Mouse (Mus musculus) intestine, postnatal 0 days (tissue): ENCODE data around the gene Sh3bp1. TPM values are rescaled to one million over a fixed set of nuclear protein-coding genes. Genes with fewer than 3 reads are reported as not detected.

Source experiments
- ATAC-seq: fragments of 200-750 bp; cut with Nextera tagmentation; 2 replicates; pipeline ENCODE4 v1.8.0; 2017; ENCODE audit warnings: mild to moderate bottlenecking, moderate TSS enrichment, moderate library complexity
- H3K27ac ChIP-seq: fragments of 300-500 bp; sonication (generic); 2 replicates; pipeline ENCODE4 v1.5.1; 2014; ENCODE audit warnings: mild to moderate bottlenecking, low read depth, low read length, moderate library complexity
- H3K27me3 ChIP-seq: fragments of 300-500 bp; sonication (generic); replicated peaks from 2 replicates; pipeline ENCODE4 v1.6.1; 2014; ENCODE audit warnings: low read length, mixed read lengths; ENCODE audit not compliant: control insufficient read depth, insufficient read depth
- H3K36me3 ChIP-seq: fragments of 300-500 bp; sonication (generic); 2 replicates; pipeline ENCODE4 v1.6.1; 2014; ENCODE audit warnings: mild to moderate bottlenecking, moderate library complexity; ENCODE audit not compliant: control insufficient read depth, insufficient read depth
- H3K4me1 ChIP-seq: fragments of 300-500 bp; sonication (generic); replicated peaks from 2 replicates; pipeline ENCODE4 v1.6.1; 2014; ENCODE audit warnings: antibody characterized with exemption, low read length, mixed read lengths; ENCODE audit not compliant: control insufficient read depth, insufficient read depth
- H3K4me2 ChIP-seq: fragments of 300-500 bp; sonication (generic); replicated peaks from 2 replicates; pipeline ENCODE4 v1.6.1; 2014; ENCODE audit warnings: low read depth, mild to moderate bottlenecking, moderate library complexity
- H3K4me3 ChIP-seq: fragments of 300-500 bp; sonication (generic); 2 replicates; pipeline ENCODE4 v1.5.1; 2014; ENCODE audit warnings: low read depth, low read length
- H3K9ac ChIP-seq: fragments of 300-500 bp; sonication (generic); 2 replicates; pipeline ENCODE4 v1.6.1; 2014; ENCODE audit warnings: mild to moderate bottlenecking, low read depth, low read length
- H3K9me3 ChIP-seq: fragments of 300-500 bp; sonication (generic); 2 replicates; pipeline ENCODE4 v1.6.1; 2016; ENCODE audit warnings: mixed run types; ENCODE audit not compliant: control insufficient read depth
- CTCF ChIP-seq: sonication (generic); IDR thresholded peaks from 2 replicates; pipeline ENCODE4 v1.5.1; 2016; ENCODE audit warnings: low read depth, mild to moderate bottlenecking, control low read depth, antibody characterized with exemption, moderate library complexity
- WGBS: fragments of 180-500 bp; shearing (Covaris S2); extraction: QIAGEN DNeasy Blood & Tissue Kit; methylation state at CpG from one replicate; pipeline ENCODE4 v1.1.7; 2014; 5-methylcytosine and 5-hydroxymethylcytosine counted together
- polyA plus RNA-seq: library from polyadenylated mRNA; unstranded; fragments of >200 nt; fragmentation: Nextera tagmentation; extraction: Ambion mirVana; gene quantifications from 2 replicates; pipeline ENCODE4 v1.2.1, GENCODE M21; 2015

Sh3bp1 gene
- polyA plus RNA-seq, 1 experiment from 2014 or later, result 7.2 TPM

DNA sequence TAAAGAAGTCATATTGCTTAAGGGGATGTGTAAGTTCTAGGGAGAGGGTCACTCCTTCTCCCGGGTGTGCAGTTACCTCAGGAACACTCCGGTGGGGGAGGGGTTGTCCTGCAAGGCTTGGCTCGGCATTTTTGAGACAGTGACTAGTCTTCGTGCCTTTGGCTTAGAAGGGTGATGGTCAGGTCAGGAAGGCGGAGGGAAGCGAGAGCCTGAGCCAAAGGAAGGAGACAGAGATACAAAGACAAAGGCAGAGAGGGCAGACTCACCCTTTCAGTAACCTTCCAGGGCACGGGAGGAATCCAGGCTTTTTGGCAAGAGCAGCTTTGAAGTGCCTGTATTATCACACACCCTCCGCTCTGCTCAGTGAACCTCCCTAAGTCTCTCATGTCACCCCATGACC is 25.6 kb downstream of the Sh3bp1 start:
- no peak for TF ChIP-seq CTCF
- 54% methylated on average over 8 of the region's 8 CpGs for WGBS
- no peak for ATAC-seq
- no peaks in the 10 kb centered on the region for H3K27me3 ChIP-seq
- H3K4me2 ChIP-seq, result no peak overlapping the region
- H3K4me3 ChIP-seq, result no peak overlapping the region
- no peaks in the 10 kb centered on the region for H3K9me3 ChIP-seq
- peak overlapping the region; percentile 58; the same call in 1 of the 2 replicates for H3K27ac ChIP-seq
- H3K36me3 ChIP-seq, result peaks cover 6% of the 10 kb centered on the region; the same call in 1 of the 2 replicates
- peaks cover 6% of the 10 kb centered on the region; the same call in 1 of the 2 replicates for H3K4me1 ChIP-seq
- no peak overlapping the region for H3K9ac ChIP-seq

GRCm38 (mm10) chr15:78926021-78926919 is 26.7 kb downstream of the Sh3bp1 start, which contains the start of gene Lgals1:
Gene Lgals1 (plus strand): TSS chr15:78926725.
- Histone ChIP-seq H3K27ac (peak within 1 kb of the TSS; percentile 58), H3K4me3 (peak within 1 kb of the TSS; percentile 41), H3K27me3 (no peaks in the 10 kb centered on the region), H3K4me1 (peaks cover 6% of the 10 kb centered on the region; the same call in 1 of the 2 replicates), H3K9me3 (no peaks in the 10 kb centered on the region), H3K9ac (peak within 1 kb of the TSS; percentile 40), H3K36me3 (peaks cover 8% of the 10 kb centered on the region; the same call in 1 of the 2 replicates), H3K4me2 (peak within 1 kb of the TSS; percentile 67)
- ATAC-seq, result peak; percentile 43
- 12% methylated on average over 20 of the region's 20 CpGs for WGBS
- TF ChIP-seq CTCF, result no peak

DNA sequence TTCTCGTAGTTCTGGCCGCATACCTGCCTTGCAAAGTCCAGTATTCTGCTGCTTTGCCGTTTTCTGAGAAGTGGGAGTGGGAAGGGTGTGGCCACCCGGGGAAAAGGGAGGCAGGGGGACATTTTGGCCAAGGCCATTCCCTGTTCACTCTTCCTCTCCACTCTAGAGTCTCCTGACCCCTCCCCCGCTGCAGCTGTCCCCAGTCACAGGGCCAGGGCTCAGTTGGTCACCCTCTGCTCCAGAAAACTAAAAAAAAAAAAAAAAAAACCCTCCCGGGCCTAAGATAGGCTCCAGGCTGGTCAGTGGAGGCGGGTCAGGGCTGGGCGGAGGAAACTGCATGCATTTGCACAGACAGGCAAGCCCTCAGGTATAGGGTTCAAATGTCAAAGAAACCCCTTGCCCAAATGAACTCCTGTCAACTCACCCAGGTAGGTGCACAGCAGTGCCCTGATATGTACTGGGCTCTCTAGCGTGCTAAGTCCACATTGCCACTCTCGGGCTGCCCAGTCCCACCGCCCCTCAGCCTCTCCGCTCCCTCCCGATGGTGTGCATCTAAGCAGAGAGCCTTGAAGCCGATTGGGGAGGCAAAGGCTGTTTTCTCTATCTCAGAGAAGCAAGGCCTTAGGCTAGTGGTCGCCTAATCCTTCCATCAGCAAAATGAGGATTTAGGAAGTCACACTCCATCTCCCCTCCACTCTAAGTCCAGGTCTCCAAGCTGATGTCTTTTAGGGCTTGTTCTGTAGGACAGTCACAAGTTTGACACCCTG is 27.6 kb downstream of the Sh3bp1 start:
- peaks cover 6% of the 10 kb centered on the region; the same call in 1 of the 2 replicates for H3K4me1 ChIP-seq
- peak overlapping the region; percentile 46 for H3K27ac ChIP-seq
- H3K27me3 ChIP-seq, result no peaks in the 10 kb centered on the region
- 24% methylated on average over 15 of the region's 15 CpGs for WGBS
- peak overlapping the region; percentile 40 for H3K9ac ChIP-seq
- H3K4me3 ChIP-seq, result peak overlapping the region; percentile 41
- no peak for ATAC-seq
- no peak for TF ChIP-seq CTCF
- H3K4me2 ChIP-seq, result peak overlapping the region; percentile 67
- peaks cover 8% of the 10 kb centered on the region; the same call in 1 of the 2 replicates for H3K36me3 ChIP-seq
- H3K9me3 ChIP-seq, result no peaks in the 10 kb centered on the region

DNA sequence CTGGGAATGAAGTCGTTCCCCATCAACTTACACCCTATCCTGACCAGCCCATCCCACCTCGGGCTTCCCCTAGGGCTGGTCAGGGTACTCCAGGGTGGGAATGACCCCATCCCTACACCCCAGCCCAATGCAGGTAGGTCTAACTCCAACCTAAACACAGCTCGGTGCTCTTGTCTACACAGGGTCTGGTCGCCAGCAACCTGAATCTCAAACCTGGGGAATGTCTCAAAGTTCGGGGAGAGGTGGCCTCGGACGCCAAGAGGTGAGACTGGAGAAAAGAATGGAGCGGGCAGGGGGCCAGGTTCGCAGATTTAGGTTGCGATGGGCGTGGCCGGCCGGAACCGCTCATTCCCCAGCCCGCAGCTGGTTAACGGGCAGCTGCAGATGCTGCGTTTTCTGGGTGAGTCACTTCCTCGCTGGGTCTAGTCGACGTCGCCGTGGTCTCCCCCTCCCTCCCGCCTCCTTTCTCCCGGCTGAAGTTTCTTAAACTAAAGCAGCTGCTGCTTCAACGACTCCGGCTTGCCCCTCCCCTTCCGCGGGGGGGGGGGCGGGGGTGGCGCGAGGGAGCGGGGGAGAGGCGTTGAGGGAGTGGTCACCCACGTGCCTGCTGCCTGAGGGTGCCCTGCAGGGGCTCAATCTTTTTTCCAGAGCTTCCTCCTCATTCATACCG is 28.4 kb downstream of the Sh3bp1 start:
- Histone ChIP-seq H3K9me3 (no peaks in the 10 kb centered on the region), H3K9ac (peak overlapping the region; percentile 40; the same call in 1 of the 2 replicates), H3K4me3 (peak overlapping the region; percentile 41), H3K27me3 (no peaks in the 10 kb centered on the region), H3K4me2 (peak overlapping the region; percentile 67), H3K4me1 (peaks cover 6% of the 10 kb centered on the region; the same call in 1 of the 2 replicates), H3K27ac (peak overlapping the region; percentile 46), H3K36me3 (peaks cover 8% of the 10 kb centered on the region; the same call in 1 of the 2 replicates)
- 2% methylated on average over 29 of the region's 35 CpGs for WGBS
- no peak for TF ChIP-seq CTCF
- peak; percentile 23 for ATAC-seq

GRCm38 (mm10) chr15:78928539-78928938 is 29.0 kb downstream of the Sh3bp1 start:
- no peak for TF ChIP-seq CTCF
- no peak for ATAC-seq
- no peaks in the 10 kb centered on the region for H3K27me3 ChIP-seq
- H3K36me3 ChIP-seq, result peaks cover 8% of the 10 kb centered on the region; the same call in 1 of the 2 replicates
- H3K9ac ChIP-seq, result no peak overlapping the region
- H3K4me1 ChIP-seq, result peaks cover 6% of the 10 kb centered on the region; the same call in 1 of the 2 replicates
- H3K27ac ChIP-seq, result no peak overlapping the region
- no peaks in the 10 kb centered on the region for H3K9me3 ChIP-seq
- WGBS, result 51% methylated on average over 8 of the region's 8 CpGs
- peak overlapping the region; percentile 67 for H3K4me2 ChIP-seq
- no peak overlapping the region for H3K4me3 ChIP-seq
